In the genomic region with DNA sequence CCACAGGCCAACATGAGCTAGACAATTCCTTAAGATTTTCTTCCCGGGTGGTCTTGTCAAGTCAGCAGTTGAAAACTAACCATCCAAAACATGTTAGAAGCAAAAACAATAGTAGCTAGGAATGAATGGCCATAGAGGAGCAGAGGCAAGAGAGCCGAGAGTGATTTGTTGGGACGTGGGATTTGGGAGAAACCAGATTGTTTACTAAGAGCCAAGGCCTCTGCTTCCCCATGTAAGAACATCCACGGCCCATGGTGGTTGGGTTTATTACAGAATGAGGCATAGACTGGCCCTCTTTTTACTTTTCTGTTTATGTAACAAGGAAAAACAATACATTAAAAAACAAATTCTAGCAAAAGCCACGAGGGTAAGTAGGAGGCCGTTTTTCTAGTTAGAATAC, we compare ENCODE assay signal across 23 mouse cellular contexts.
"Had no signal": no experiment of that assay in that cellular context is flagged by ENCODE, and none has a peak within 500 bp of the region (broad histone marks: within the 10 kb centered on the region; RNA-seq: fewer than 3 reads in every experiment).

No protein-coding gene starts in this region.

- H3K9me3 ChIP-seq: heart, embryonic 13.5 days; heart, embryonic 15.5 days; hindbrain, embryonic 13.5 days; hindbrain, embryonic 15.5 days; limb, embryonic 13.5 days; limb, embryonic 15.5 days; liver, embryonic 12.5 days had no signal

- DNase-seq: forebrain, postnatal 0 days; gastrocnemius, postnatal 14 days; gastrocnemius, postnatal 36 days; heart, adult 18-20 months; heart, postnatal 36 days; kidney, adult 11 months; kidney, adult 2 months; kidney, postnatal 10 days; kidney, postnatal 36 days; layer of hippocampus, adult 9-11 months; layer of hippocampus, postnatal 36 days; left cerebral cortex, postnatal 4 days had no signal

- H3K27ac ChIP-seq: heart, embryonic 13.5 days; heart, embryonic 15.5 days; hindbrain, embryonic 13.5 days; hindbrain, embryonic 15.5 days; hindbrain, postnatal 0 days; limb, embryonic 13.5 days; limb, embryonic 15.5 days; liver, embryonic 12.5 days; liver, embryonic 14.5 days had no signal

- H3K4me3 ChIP-seq: heart, embryonic 13.5 days; heart, embryonic 15.5 days; hindbrain, embryonic 13.5 days; hindbrain, embryonic 15.5 days; limb, embryonic 13.5 days; limb, embryonic 15.5 days; liver, embryonic 12.5 days had no signal

- ATAC-seq: forebrain, postnatal 0 days; hindbrain, postnatal 0 days; intestine, embryonic 16.5 days; liver, embryonic 12.5 days had no signal

- H3K4me1 ChIP-seq: hindbrain, embryonic 13.5 days; hindbrain, embryonic 15.5 days; liver, embryonic 12.5 days had no signal

- H3K4me2 ChIP-seq: heart, embryonic 11.5 days; heart, embryonic 13.5 days; heart, embryonic 15.5 days; hindbrain, embryonic 13.5 days; hindbrain, embryonic 15.5 days; limb, embryonic 13.5 days; limb, embryonic 15.5 days; liver, embryonic 12.5 days had no signal

- H3K36me3 ChIP-seq: heart, embryonic 15.5 days; hindbrain, embryonic 13.5 days; hindbrain, embryonic 15.5 days; limb, embryonic 13.5 days had no signal

- H3K9ac ChIP-seq: forebrain, postnatal 0 days; heart, embryonic 13.5 days; heart, embryonic 15.5 days; hindbrain, embryonic 13.5 days; hindbrain, embryonic 15.5 days; limb, embryonic 13.5 days; limb, embryonic 15.5 days; liver, embryonic 12.5 days; liver, embryonic 14.5 days had no signal

- H3K27me3 ChIP-seq: heart, embryonic 13.5 days; heart, embryonic 15.5 days; hindbrain, embryonic 13.5 days; hindbrain, embryonic 15.5 days; limb, embryonic 13.5 days; limb, embryonic 15.5 days; liver, embryonic 12.5 days had no signal
